Mouse (Mus musculus) midbrain, embryonic 13.5 days (tissue): ENCODE data around the gene Eva1b. TPM values are rescaled to one million over a fixed set of nuclear protein-coding genes. Genes with fewer than 3 reads are reported as not detected.
"Not testable (repeated sequence)": the region's sequence is repeated elsewhere in the genome, so short reads cannot be mapped to it uniquely, and the experiment has no call there.

Experiments used
- ATAC-seq: fragments of 200-750 bp; cut with Nextera tagmentation; 2 replicates; pipeline ENCODE4 v1.8.0; 2017; ENCODE audit warnings: mild to moderate bottlenecking, moderate TSS enrichment, moderate library complexity
- H3K27ac ChIP-seq: fragments of 300-500 bp; sonication (generic); 2 replicates; pipeline ENCODE4 v1.5.1; 2015; ENCODE audit warnings: inconsistent platforms, mild to moderate bottlenecking, moderate library complexity
- H3K27me3 ChIP-seq: fragments of 300-500 bp; sonication (generic); 2 replicates; pipeline ENCODE4 v1.6.1; 2015; ENCODE audit warnings: mild to moderate bottlenecking, inconsistent platforms
- H3K36me3 ChIP-seq: fragments of 300-500 bp; sonication (generic); 2 replicates; pipeline ENCODE4 v1.6.1; 2015; ENCODE audit warnings: mild to moderate bottlenecking, inconsistent platforms
- H3K4me1 ChIP-seq: fragments of 300-500 bp; sonication (generic); replicated peaks from 2 replicates; pipeline ENCODE4 v1.6.1; 2015; ENCODE audit warnings: inconsistent platforms
- H3K4me2 ChIP-seq: fragments of 300-500 bp; sonication (generic); replicated peaks from 2 replicates; pipeline ENCODE4 v1.6.1; 2015; ENCODE audit warnings: moderate library complexity, mild to moderate bottlenecking, inconsistent platforms
- H3K4me3 ChIP-seq: fragments of 300-500 bp; sonication (generic); replicated peaks from 2 replicates; pipeline ENCODE4 v1.5.1; 2015; ENCODE audit warnings: mild to moderate bottlenecking, inconsistent platforms
- H3K9ac ChIP-seq: fragments of 300-500 bp; sonication (generic); replicated peaks from 2 replicates; pipeline ENCODE4 v1.6.1; 2015; ENCODE audit warnings: mild to moderate bottlenecking, inconsistent platforms
- H3K9me3 ChIP-seq: fragments of 300-500 bp; sonication (generic); 2 replicates; pipeline ENCODE4 v1.6.1; 2016; ENCODE audit warnings: mild to moderate bottlenecking, inconsistent platforms
- WGBS: fragments of 180-500 bp; shearing (Covaris S2); methylation state at CpG from one replicate; pipeline ENCODE4 v1.1.7; 2015; 5-methylcytosine and 5-hydroxymethylcytosine counted together
- polyA plus RNA-seq: library from polyadenylated mRNA; unstranded; fragments of >200 nt; fragmentation: Nextera tagmentation; extraction: Ambion mirVana; gene quantifications from 2 replicates; pipeline ENCODE4 v1.2.1, GENCODE M21; 2015

Gene Eva1b
- polyA plus RNA-seq, 1 experiment from 2014 or later = 12.9 TPM

GRCm38 (mm10) chr4:126161986-126162385, 14.4 kb downstream of the Eva1b start:
- Histone ChIP-seq H3K9ac (0 out of 2 replicates have a peak overlapping the region, but pooled peaks have one; percentile 71), H3K27me3 (no peaks in the 10 kb centered on the region), H3K9me3 (no peaks in the 10 kb centered on the region), H3K4me2 (peak overlapping the region; percentile 86), H3K4me1 (peaks cover 13% of the 10 kb centered on the region), H3K27ac (no peak overlapping the region), H3K36me3 (peaks cover 17% of the 10 kb centered on the region), H3K4me3 (peak overlapping the region; percentile 47; the same call in 1 of the 2 replicates)
- 71% methylated on average over 9 of the region's 9 CpGs for WGBS
- no peak for ATAC-seq

DNA sequence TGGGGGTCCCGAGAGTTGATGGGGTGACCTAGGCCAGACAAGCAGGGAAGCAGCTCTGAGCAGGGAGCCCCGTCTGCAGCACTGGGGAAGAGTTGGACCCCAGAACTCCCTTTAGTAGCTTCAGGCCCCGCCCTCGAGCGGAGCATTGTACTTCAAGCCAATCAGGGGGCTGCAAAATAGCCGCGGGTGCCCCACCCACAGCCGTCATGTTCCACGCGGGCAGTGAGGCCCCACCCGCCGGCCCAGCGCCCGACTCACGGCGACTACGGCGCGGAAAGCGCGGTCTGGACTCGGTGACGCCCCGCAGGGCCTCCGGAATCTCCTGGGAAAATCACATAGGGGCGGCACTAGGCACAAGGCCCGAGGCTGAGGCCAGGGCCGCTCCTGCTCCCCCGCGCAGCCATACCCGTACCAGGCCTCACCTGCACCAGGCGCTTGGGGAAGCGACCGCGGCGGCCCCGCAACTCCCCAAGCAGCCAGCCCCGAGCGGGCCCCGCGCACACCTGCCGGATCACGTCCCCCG, 15.1 kb downstream of the Eva1b start:
- peak; percentile 91 for ATAC-seq
- H3K27ac ChIP-seq = no peak overlapping the region
- peak overlapping the region; percentile 47 for H3K4me3 ChIP-seq
- peaks cover 13% of the 10 kb centered on the region for H3K4me1 ChIP-seq
- H3K4me2 ChIP-seq = peak overlapping the region; percentile 86
- no peaks in the 10 kb centered on the region for H3K9me3 ChIP-seq
- WGBS = 2% methylated on average over 44 of the region's 44 CpGs
- H3K36me3 ChIP-seq = peaks cover 20% of the 10 kb centered on the region
- H3K27me3 ChIP-seq = no peaks in the 10 kb centered on the region
- peak overlapping the region; percentile 71 for H3K9ac ChIP-seq

DNA sequence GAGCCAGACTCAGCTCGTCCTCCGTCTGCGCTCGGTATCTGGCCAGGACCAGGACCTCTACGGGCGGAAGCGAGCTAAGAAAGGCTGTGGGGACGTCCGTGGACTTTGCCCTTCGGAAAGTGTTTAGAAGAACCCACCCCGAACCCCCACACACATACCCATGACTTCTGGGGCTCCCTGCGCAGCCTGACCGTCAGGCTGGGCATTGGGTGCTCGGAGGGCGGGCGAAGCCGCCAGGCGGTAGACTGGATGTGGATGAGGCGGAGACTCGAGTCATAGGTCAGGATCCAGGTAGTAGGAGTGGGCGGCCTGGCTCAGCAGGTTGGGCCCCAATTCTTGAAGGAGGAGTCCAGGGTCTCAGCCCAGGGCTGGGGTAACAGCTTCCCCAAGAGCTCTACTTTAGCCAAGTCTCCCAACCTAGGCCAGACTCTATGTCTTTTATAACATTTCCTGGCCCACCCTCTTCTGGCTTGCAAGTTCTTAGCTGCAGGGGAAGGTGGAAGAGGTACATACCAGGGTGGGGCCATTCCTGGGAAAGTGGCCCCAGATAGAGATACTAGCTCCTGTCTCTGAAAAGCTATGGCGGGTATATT, 15.6 kb downstream of the Eva1b start, which contains the start of gene Sh3d21:
TSS of gene Sh3d21 (minus strand) at position 425 of the 593 bp plus-strand sequence.
- peak within 1 kb of the TSS; percentile 86 for H3K4me2 ChIP-seq
- H3K27me3 ChIP-seq = no peaks in the 10 kb centered on the region
- H3K9me3 ChIP-seq = no peaks in the 10 kb centered on the region
- H3K9ac ChIP-seq = peak within 1 kb of the TSS; percentile 71
- H3K4me3 ChIP-seq = peak within 1 kb of the TSS; percentile 47
- WGBS = 8% methylated on average over 22 of the region's 22 CpGs
- peaks cover 13% of the 10 kb centered on the region for H3K4me1 ChIP-seq
- ATAC-seq = no peak; the same call in 1 of the 2 replicates
- peaks cover 25% of the 10 kb centered on the region for H3K36me3 ChIP-seq
- no peak within 1 kb of the TSS for H3K27ac ChIP-seq

- 0 out of 2 replicates have a peak overlapping the region, but pooled peaks have one; percentile 86 for H3K4me2 ChIP-seq
- H3K4me3 ChIP-seq = no peak overlapping the region
- H3K9me3 ChIP-seq = no peaks in the 10 kb centered on the region
- H3K9ac ChIP-seq = no peak overlapping the region
- no peak overlapping the region for H3K27ac ChIP-seq
- no peaks in the 10 kb centered on the region for H3K27me3 ChIP-seq
- WGBS = 59% methylated on average over 4 of the region's 4 CpGs
- peaks cover 13% of the 10 kb centered on the region for H3K4me1 ChIP-seq
- no peak for ATAC-seq
- peaks cover 30% of the 10 kb centered on the region for H3K36me3 ChIP-seq
Observed at GRCm38 (mm10) chr4:126163685-126164084, 16.1 kb downstream of the Eva1b start.

- not testable (repeated sequence) for H3K27ac ChIP-seq, H3K27me3 ChIP-seq, ATAC-seq, H3K9ac ChIP-seq, H3K9me3 ChIP-seq, H3K4me2 ChIP-seq, H3K4me3 ChIP-seq
- WGBS = 74% methylated on average over 8 of the region's 10 CpGs
- Histone ChIP-seq H3K4me1 (peaks cover 13% of the 10 kb centered on the region), H3K36me3 (peaks cover 44% of the 10 kb centered on the region)
Observed at GRCm38 (mm10) chr4:126165092-126165491, 17.5 kb downstream of the Eva1b start.

GRCm38 (mm10) chr4:126166084-126166483, 18.5 kb downstream of the Eva1b start:
- Histone ChIP-seq H3K4me1 (peaks cover 13% of the 10 kb centered on the region), H3K36me3 (peaks cover 53% of the 10 kb centered on the region), H3K4me2 (no peak overlapping the region), H3K9ac (no peak overlapping the region), H3K27ac (no peak overlapping the region), H3K4me3 (no peak overlapping the region), H3K27me3 (no peaks in the 10 kb centered on the region), H3K9me3 (no peaks in the 10 kb centered on the region)
- WGBS = 71% methylated on average over 3 of the region's 3 CpGs
- no peak for ATAC-seq

DNA sequence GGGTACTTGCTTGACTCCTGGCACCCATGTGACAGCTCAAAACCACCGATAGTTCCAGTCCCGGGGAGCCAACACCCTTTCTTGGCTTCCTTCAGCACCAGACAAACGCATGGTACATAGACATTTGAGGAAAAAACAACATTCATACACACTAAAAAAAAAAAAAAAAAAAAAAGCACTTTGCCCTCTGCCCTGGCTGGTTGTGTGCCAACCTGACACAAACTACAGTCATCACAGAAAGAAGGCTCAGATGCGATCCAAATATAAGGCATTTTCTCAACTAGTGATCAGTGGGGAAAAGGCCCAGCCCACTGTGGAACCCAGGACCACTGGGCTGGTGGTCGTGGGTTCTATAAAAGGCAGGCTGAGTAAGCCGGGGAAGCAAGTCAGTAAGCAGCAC, 21.3 kb downstream of the Eva1b start:
- H3K4me2 ChIP-seq = no peak overlapping the region
- H3K4me3 ChIP-seq = no peak overlapping the region
- 92% methylated on average over 6 of the region's 6 CpGs for WGBS
- ATAC-seq = no peak
- no peaks in the 10 kb centered on the region for H3K27me3 ChIP-seq
- H3K4me1 ChIP-seq = no peaks in the 10 kb centered on the region
- H3K9ac ChIP-seq = no peak overlapping the region
- no peaks in the 10 kb centered on the region for H3K9me3 ChIP-seq
- H3K27ac ChIP-seq = no peak overlapping the region
- H3K36me3 ChIP-seq = peaks cover 74% of the 10 kb centered on the region

GRCm38 (mm10) chr4:126170737-126171136, 23.2 kb downstream of the Eva1b start:
- H3K9ac ChIP-seq, H3K27me3 ChIP-seq, H3K4me3 ChIP-seq, ATAC-seq, H3K4me1 ChIP-seq, H3K4me2 ChIP-seq, H3K9me3 ChIP-seq, H3K27ac ChIP-seq: not testable (repeated sequence)
- H3K36me3 ChIP-seq = peaks cover 89% of the 10 kb centered on the region
- 95% methylated on average over 5 of the region's 5 CpGs for WGBS

- peaks cover 86% of the 10 kb centered on the region for H3K36me3 ChIP-seq
- no peak overlapping the region for H3K4me3 ChIP-seq
- WGBS = 94% methylated on average over 5 of the region's 5 CpGs
- no peaks in the 10 kb centered on the region for H3K9me3 ChIP-seq
- no peak overlapping the region for H3K4me2 ChIP-seq
- no peak overlapping the region for H3K9ac ChIP-seq
- ATAC-seq = no peak
- H3K27ac ChIP-seq = no peak overlapping the region
- no peaks in the 10 kb centered on the region for H3K4me1 ChIP-seq
- H3K27me3 ChIP-seq = no peaks in the 10 kb centered on the region
Observed at GRCm38 (mm10) chr4:126173800-126174199, 26.3 kb downstream of the Eva1b start.

DNA sequence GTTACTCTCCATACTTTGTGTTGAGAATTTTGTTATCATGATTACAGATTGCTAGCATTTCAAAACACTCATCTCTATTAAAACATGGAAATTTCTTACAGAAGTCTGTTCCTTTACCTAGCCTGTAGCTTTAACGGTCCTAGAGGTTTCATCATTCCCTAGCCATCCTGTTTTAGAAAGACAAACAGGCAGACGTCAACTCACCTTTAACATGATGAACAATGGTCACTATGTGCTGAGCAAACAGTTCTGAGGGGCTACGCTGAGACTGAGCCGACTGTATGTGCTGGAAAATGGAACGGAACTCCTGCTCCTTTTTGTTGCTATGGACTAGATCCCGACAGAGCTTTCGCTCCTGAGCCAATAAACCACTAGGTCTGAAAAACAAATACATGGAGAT, 28.4 kb downstream of the Eva1b start:
- not testable (repeated sequence) for H3K4me3 ChIP-seq, H3K9ac ChIP-seq, H3K4me1 ChIP-seq, H3K27me3 ChIP-seq, H3K27ac ChIP-seq, ATAC-seq, H3K4me2 ChIP-seq, H3K9me3 ChIP-seq
- whole genome bisulfite sequencing = 94% methylated on average over 7 of the region's 7 CpGs
- H3K36me3 ChIP-seq = peaks cover 80% of the 10 kb centered on the region

- peaks cover 51% of the 10 kb centered on the region for H3K36me3 ChIP-seq
Observed at GRCm38 (mm10) chr4:126181170-126181957, 33.8 kb downstream of the Eva1b start.

GRCm38 (mm10) chr4:126183034-126183433, 35.5 kb downstream of the Eva1b start:
- Histone ChIP-seq H3K27me3 (no peaks in the 10 kb centered on the region), H3K27ac (no peak overlapping the region)
- WGBS = 94% methylated on average over 5 of the region's 5 CpGs

More at GRCm38 (mm10) chr4:126181170-126181957, 33.8 kb downstream of the Eva1b start:
- Histone ChIP-seq H3K9ac (no peak overlapping the region), H3K4me1 (no peaks in the 10 kb centered on the region), H3K4me3 (no peak overlapping the region), H3K27ac (no peak overlapping the region), H3K4me2 (no peak overlapping the region), H3K9me3 (no peaks in the 10 kb centered on the region), H3K27me3 (no peaks in the 10 kb centered on the region)
- ATAC-seq = 0 out of 2 replicates have a peak, but pooled peaks have one; percentile 43
- 64% methylated on average over 7 of the region's 7 CpGs for WGBS

More at GRCm38 (mm10) chr4:126183034-126183433, 35.5 kb downstream of the Eva1b start:
- H3K9ac ChIP-seq = no peak overlapping the region
- no peak overlapping the region for H3K4me3 ChIP-seq
- H3K4me1 ChIP-seq = 0 out of 2 replicates have a peak, but pooled peaks cover 3% of the 10 kb centered on the region
- H3K4me2 ChIP-seq = no peak overlapping the region
- no peak for ATAC-seq
- H3K9me3 ChIP-seq = no peaks in the 10 kb centered on the region
- peaks cover 36% of the 10 kb centered on the region for H3K36me3 ChIP-seq
